ENCODE assay signal across 20 mouse cellular contexts in the genomic region with DNA sequence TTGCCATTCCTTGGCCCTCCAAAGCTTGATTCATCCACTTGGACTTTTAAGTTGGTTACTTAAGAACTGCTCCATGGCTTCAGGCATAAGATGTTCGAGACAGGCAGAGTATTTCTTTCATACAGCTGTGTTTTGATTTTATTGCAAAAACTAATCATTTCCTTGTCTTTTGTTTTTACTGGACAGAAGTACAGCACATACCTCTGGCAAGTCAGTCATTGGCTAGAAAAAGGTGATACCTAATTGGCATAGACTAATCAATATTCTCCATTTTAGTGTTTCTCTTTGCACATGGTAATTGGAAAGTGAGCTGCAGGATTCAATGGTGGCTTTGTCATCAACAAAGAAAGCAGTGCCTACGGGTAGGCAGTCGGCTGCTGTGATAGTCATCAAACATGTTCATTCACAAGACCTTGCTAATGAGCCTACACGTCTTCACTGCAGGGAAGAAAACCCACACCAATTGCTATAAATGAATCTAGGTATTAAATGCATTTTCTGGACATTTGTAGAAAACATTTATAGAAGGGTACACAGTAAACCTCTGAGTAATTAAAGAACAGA.
"Had no signal": no experiment of that assay in that cellular context is flagged by ENCODE, and none has a peak within 500 bp of the region (broad histone marks: within the 10 kb centered on the region; RNA-seq: fewer than 3 reads in every experiment).

No protein-coding gene starts in this region.

- ATAC-seq: liver, embryonic 12.5 days; midbrain, embryonic 13.5 days; midbrain, embryonic 16.5 days had no signal

- H3K4me2 ChIP-seq: limb, embryonic 13.5 days; liver, embryonic 12.5 days; liver, embryonic 15.5 days; lung, embryonic 15.5 days; midbrain, embryonic 13.5 days had no signal

- H3K4me1 ChIP-seq: limb, embryonic 10.5 days; limb, embryonic 13.5 days; liver, embryonic 12.5 days; liver, embryonic 15.5 days; lung, embryonic 15.5 days; megakaryocyte, embryonic 14.5 days; midbrain, embryonic 10.5 days; midbrain, embryonic 13.5 days had no signal

- H3K4me3 ChIP-seq: layer of hippocampus, adult 2 months; limb, embryonic 10.5 days; limb, embryonic 13.5 days; liver, embryonic 12.5 days; liver, embryonic 15.5 days; lung, embryonic 15.5 days; megakaryocyte, embryonic 14.5 days; midbrain, embryonic 10.5 days; midbrain, embryonic 13.5 days; myocyte had no signal

- H3K27me3 ChIP-seq: limb, embryonic 13.5 days; liver, embryonic 12.5 days; liver, embryonic 15.5 days; lung, embryonic 15.5 days; megakaryocyte, embryonic 14.5 days; midbrain, embryonic 13.5 days had no signal

- H3K9me3 ChIP-seq: limb, embryonic 10.5 days; limb, embryonic 13.5 days; liver, embryonic 12.5 days; liver, embryonic 15.5 days; lung, embryonic 15.5 days; megakaryocyte, embryonic 14.5 days; midbrain, embryonic 10.5 days; midbrain, embryonic 13.5 days had no signal

- DNase-seq: kidney, postnatal 25 days; layer of hippocampus, adult 9-11 months; liver; lung, adult 18-20 months; lung, postnatal 10 days; lung, postnatal 36 days; thymus, postnatal 25 days had no signal

- H3K36me3 ChIP-seq: limb, embryonic 10.5 days; limb, embryonic 13.5 days; liver, embryonic 12.5 days; liver, embryonic 15.5 days; lung, embryonic 15.5 days; midbrain, embryonic 10.5 days; midbrain, embryonic 13.5 days had no signal

- H3K27ac ChIP-seq: kidney, postnatal 0 days; layer of hippocampus, adult 2 months; limb, embryonic 10.5 days; limb, embryonic 13.5 days; liver, embryonic 12.5 days; liver, embryonic 15.5 days; lung, embryonic 15.5 days; midbrain, embryonic 10.5 days; midbrain, embryonic 13.5 days; stomach, postnatal 0 days had no signal

- H3K9ac ChIP-seq: limb, embryonic 13.5 days; liver, embryonic 12.5 days; liver, embryonic 15.5 days; lung, embryonic 15.5 days; midbrain, embryonic 13.5 days had no signal
